Mouse (Mus musculus): ENCODE measurements around the gene Appbp2. TPM values are rescaled to one million over a fixed set of nuclear protein-coding genes. Genes with fewer than 3 reads are reported as not detected.
"Not testable (repeated sequence)": the region's sequence is repeated elsewhere in the genome, so short reads cannot be mapped to it uniquely, and the experiment has no call there.

Appbp2 gene
- total RNA-seq, 2 experiments from 2014 or later = 47.8 to 48.8 TPM

DNA sequence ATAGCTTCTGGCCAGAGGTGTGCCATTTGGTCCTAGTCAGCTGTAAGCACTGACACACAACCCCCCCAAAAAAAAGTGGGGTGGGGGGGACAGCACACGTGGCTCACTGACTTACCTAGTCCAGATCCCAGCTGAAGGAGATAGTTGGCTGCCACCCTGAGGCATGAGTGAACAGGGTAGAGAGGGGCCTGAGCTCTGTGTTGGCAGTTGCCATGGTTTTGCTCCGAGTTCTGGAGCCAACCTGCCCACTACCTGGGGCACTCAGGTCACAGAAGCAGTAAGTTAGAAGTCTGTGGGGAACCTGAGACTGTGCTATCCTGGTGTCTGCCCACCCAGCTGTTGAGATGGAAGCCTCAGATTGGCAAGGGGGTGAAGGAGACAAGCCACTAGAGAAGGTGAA is 64.1 kb downstream of the Appbp2 start:
- no peak for TF ChIP-seq CTCF (conservative IDR thresholded peaks at IDR 0.05)
- Histone ChIP-seq H3K27ac (no peak overlapping the region), H3K4me3 (no peak overlapping the region)
- no peak for DNase-seq (ENCODE audit: low spot score in 2 of 2)

DNA sequence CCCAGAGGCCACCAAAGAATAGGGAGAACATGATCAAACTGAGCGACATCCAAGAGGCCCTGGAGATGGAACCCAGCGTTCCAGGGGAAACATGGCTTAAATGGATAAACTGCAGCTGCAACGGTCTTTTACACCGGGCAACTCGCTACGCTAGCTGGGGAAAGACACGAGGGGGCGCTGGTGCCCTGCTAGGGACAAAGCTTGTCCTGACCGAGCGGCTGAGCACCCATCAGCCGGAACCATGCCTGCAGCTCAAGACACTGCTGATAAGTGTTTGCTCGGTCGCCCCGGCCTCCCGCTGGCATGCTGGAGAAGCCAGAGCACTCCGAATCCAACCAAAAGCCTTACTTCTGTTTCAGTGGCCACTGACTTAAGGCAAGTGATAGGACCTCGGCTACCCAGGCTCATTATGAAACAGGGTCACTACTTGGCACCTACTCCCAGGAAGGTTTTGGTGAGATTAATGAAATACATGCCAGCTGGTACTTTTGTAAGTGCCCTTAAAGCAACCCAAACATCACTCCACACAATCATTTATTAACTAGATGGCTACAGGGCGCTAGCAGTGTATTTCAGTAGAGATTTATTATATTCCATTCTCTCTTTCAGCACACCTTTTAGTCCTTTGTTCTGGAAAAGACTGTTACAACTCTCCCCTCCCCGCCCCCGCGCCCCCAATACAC is 64.7 kb downstream of the Appbp2 start, which contains the start of gene 1700125H20Rik:
Gene 1700125H20Rik, plus strand, starts transcription at position 347 of the 683 bp plus-strand sequence.
- no peak within 1 kb of the TSS for H3K27ac ChIP-seq
- TF ChIP-seq CTCF (conservative IDR thresholded peaks at IDR 0.05) = peak; percentile 98
- H3K4me3 ChIP-seq = peak within 1 kb of the TSS; percentile 47

DNA sequence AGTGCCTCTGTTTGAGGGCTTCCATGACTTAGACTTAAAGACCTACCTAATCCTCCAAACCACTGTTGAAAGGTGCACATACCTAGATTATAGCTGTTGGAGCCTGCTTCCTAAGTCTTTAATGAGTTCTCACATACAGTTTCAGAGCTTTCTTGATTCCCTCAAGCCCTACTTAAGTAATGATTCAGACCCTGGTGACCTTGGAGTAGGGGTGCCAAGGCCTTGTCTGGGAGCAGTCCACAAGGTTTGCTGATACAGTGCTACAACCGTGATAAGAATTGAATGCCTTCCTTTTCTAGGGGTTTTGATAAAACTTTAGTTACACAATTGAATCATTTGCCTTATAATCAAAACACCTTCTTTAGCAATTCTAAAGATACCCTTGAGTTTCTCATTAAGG is 67.4 kb downstream of the Appbp2 start:
- H3K4me3 ChIP-seq = no peak overlapping the region
- no peak overlapping the region for H3K27ac ChIP-seq
- no peak for DNase-seq (ENCODE audit: low spot score in 2 of 2)
- no peak for TF ChIP-seq CTCF (conservative IDR thresholded peaks at IDR 0.05)

More for the DNA sequence above, 64.7 kb downstream of the Appbp2 start, which contains the start of gene 1700125H20Rik:
- peak; percentile 79 to 90 for DNase-seq (ENCODE audit: low spot score in 2 of 2)

DNA sequence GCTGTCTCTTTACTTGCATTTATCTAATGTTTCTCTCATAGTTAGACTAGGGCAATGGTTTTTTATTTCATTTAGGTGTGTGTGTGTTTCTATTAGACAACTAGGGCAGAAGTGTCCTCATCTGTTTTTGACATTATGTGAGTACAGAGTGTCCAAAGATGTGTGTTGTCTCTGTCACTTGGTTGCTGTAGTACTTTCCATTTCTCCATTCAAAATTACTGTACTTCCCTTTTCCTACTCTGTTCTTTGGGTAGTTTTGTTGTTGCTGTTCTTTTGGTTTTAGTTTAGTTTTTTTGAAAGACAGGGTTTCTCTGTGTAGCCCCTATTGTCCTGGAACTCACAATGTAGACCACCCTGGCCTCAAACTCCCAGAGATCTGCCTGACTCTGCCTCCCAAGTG is 70.6 kb downstream of the Appbp2 start:
- no peak for TF ChIP-seq CTCF (conservative IDR thresholded peaks at IDR 0.05)
- Histone ChIP-seq H3K4me3 (no peak overlapping the region), H3K27ac (no peak overlapping the region)
- no peak for DNase-seq (ENCODE audit: low spot score in 2 of 2)

DNA sequence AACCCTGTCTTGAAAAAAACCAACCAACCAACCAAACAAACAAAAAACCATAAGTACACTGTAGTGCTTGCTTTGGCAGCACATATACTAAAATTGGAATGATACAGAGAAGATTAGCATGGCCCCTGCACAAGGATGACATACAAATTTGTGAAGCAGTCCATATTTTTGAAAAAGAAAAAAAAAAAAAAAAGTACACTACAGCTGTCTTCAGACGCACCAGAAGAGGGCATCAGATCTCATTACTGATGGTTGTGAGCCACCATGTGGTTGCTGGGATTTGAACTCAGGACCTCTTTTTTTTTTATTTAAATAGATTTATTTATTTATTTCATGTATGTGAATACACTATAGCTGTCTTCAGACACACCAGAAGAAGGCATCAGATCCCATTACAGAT is 71.9 kb downstream of the Appbp2 start:
- H3K27ac ChIP-seq; DNase-seq (ENCODE audit: low spot score in 2 of 2); H3K4me3 ChIP-seq: not testable (repeated sequence)

DNA sequence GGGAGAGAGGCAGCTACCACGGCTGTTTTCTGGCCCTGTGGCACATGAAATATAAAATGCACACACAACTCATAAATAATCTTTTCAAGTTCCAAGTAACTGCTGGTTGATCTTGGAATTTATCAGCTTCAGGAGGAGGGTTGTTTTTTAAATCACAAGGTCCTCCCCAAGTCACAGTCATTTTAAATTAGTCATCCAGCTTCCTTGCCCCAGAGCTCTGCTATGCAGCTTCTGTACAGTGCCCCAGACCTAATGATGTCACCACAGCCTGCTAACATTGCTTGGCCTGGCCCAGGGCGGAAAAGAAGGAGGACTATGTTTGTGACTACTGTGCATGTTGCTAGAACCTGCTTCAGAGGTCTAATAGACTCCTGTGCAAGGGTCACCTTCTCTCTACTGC is 77.6 kb downstream of the Appbp2 start:
- TF ChIP-seq CTCF (conservative IDR thresholded peaks at IDR 0.05) = no peak

DNA sequence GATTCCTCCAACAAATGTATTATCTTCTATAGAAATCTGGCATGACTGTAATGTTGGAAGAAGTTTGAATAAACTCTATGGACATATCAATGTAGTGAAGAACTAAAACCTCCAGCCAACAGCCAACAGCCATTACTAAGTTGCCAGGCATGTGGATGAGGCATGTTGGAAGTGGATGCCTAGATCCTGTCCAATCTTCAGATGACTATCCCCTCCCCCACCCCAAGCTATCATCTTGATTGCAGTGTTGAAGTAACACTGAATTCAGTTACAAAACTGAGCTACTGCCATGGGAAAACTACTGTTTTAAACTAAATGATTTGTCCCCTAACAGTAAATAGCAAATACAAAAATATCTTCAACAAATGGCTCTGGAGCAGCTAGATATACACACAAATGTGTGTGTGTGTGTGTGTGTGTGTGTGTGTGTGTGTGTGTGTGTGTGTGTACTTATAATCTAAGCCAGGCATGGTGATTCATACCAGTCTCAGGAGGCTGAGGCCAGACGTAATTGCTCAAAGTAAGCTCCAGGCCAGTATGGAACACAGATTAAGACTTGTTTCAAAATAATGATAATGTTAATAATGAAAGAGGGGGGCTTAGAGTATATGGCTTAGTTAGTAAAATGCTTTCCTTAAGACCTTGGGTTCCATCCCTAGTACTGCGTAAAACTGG is 82.5 kb downstream of the Appbp2 start:
- TF ChIP-seq CTCF (conservative IDR thresholded peaks at IDR 0.05) = no peak
- H3K27ac ChIP-seq = no peak overlapping the region
- DNase-seq (ENCODE audit: low spot score in 2 of 2) = no peak
- no peak overlapping the region for H3K4me3 ChIP-seq

More for the DNA sequence above, 77.6 kb downstream of the Appbp2 start:
- no peak for DNase-seq (ENCODE audit: low spot score in 2 of 2)
- Histone ChIP-seq H3K27ac (no peak overlapping the region), H3K4me3 (no peak overlapping the region)

DNA sequence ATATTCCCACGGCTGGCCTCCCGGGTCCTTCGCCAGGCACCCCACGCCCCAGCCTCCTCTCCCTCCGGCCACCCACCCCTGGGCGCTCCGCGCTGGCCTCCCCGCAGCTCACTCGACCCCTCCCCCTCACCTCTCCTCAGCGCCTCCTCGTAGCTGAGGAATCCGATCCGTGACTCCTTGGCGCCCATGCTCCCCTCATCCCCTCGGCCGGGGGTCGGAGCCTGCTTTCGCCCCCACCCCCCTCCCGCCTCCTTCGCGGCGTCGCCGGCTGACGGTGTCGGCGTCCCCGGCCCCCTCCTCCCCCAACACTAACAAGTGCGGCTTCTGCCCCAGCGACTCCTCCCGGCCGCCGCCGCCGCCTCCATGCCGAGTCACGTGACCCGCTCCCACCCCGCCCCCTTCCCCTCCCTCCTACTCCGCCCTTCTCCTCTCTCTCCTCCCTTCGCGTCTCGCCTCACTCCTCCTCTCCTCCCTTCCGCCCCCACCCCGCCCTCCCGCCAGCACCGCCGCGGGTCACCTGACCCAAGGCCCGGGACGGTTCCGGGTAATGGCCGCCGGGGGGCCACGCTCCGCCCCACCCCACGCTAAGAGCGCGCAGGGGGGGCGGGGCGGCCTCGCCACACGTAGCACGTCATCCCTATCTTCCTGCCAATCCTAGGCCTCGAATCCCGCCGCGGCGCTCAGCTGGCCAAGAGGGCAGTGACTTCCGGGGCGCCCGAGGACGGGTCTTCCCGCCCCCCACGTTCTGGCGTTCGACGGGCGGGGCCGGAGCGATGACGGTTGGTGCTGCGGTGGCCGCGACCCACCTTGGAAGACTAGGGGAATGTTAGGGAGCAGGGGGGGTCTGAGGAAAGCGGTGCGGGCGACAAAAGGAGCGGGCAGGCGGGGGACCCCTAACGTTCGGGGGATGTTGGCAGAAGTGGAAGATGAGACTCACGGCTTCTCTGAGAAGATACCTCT is 95.1 kb downstream of the Appbp2 start, which contains the start of gene Usp32:
Gene Usp32, minus strand, starts transcription at position 581 of the 960 bp plus-strand sequence.
- DNase-seq (ENCODE audit: low spot score in 2 of 2) = peak; percentile 95 to 97
- TF ChIP-seq CTCF (conservative IDR thresholded peaks at IDR 0.05) = peak; percentile 48
- H3K4me3 ChIP-seq = peak within 1 kb of the TSS; percentile 89
- H3K27ac ChIP-seq = peak within 1 kb of the TSS; percentile 95

DNA sequence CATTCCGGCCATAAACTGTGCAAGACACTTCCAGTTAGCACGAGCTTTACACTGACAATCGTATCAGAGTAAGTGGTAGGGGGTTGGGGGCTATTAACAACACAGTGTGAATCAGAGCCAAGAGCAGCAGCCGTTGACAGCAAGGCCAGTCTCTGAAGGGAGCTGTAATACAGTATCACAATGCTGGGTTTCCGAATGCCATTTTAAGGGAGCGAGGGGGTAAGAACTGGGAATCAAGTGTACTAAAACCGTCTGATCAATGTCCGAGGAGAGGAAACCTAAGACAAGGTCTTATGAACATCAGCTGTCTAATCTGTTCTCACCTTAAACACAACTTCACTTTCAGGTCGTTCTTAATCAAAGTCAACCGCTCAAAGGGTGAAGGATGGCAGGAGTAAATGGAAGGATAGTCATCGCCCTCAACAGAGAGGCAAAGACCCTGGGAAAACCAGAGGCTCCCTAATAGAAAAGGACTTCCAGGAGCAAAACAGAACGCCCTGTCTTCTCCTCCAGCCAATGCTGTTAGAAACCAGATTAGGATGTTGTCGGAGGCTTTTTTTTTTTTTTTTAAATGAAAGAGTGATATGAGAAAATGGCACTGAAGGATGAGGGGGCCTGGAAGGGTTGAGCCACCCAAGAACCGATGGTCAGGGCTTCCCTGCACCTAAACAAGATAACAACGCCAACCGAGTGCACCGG is 96.0 kb downstream of the Appbp2 start:
- Histone ChIP-seq H3K27ac (peak overlapping the region; percentile 95), H3K4me3 (peak overlapping the region; percentile 89)
- TF ChIP-seq CTCF (conservative IDR thresholded peaks at IDR 0.05) = no peak
- peak in 1 of 2 experiments; percentile 14 for DNase-seq (ENCODE audit: low spot score in 2 of 2)

Other genes starting within 250 kb of the Appbp2 start
- gene Usp32, start 95.0 kb downstream of the Appbp2 start, total RNA-seq (2021) = 10 to 100 TPM; 91.3 to 94.5 TPM
- under 1 TPM in 1 of 2 experiments, not detected in 1; 0.59 TPM for gene 1700125H20Rik, start 64.7 kb downstream of the Appbp2 start, total RNA-seq (2021)
- 10 to 100 TPM; 13.6 to 16.3 TPM for gene Ppm1d, start 76.1 kb upstream of the Appbp2 start, total RNA-seq (2021)
- 10 to 100 TPM; 67.6 to 75.1 TPM for gene Bcas3, start 118.0 kb upstream of the Appbp2 start, total RNA-seq (2021)